Comparison of ENCODE assay signal across 11 mouse cellular contexts in genomic region chr17:23547681-23548443, GRCm38 (mm10). TPM values are rescaled to one million over a fixed set of nuclear protein-coding genes. Genes with fewer than 3 reads are reported as not detected.
DNase-seq lines count a peak whose midpoint lies in the region; ATAC-seq and TF ChIP-seq lines count a peak whose summit lies in the region.
"Had no signal": no experiment of that assay in that cellular context is flagged by ENCODE, and none has a peak within 500 bp of the region (broad histone marks: within the 10 kb centered on the region; RNA-seq: fewer than 3 reads in every experiment).

No protein-coding gene starts in this region.

- no peaks in the 10 kb centered on the region for H3K36me3 ChIP-seq in lung, embryonic 14.5 days (ENCODE audit: insufficient read depth)
- H3K36me3 ChIP-seq in embryonic facial prominence, embryonic 12.5 days: no peaks in the 10 kb centered on the region
- no peaks in the 10 kb centered on the region for H3K36me3 ChIP-seq in liver, embryonic 16.5 days (ENCODE audit: control insufficient read depth, insufficient read depth)
- H3K36me3 ChIP-seq: G1E had no signal

- H3K27ac ChIP-seq in gastrocnemius, adult 2 months: no peak overlapping the region; the same call in 1 of the 2 replicates
- no peak overlapping the region for H3K27ac ChIP-seq in lung, embryonic 14.5 days (ENCODE audit: low read depth)
- no peak overlapping the region for H3K27ac ChIP-seq in embryonic facial prominence, embryonic 12.5 days
- H3K27ac ChIP-seq in liver, embryonic 16.5 days (ENCODE audit: low read length): no peak overlapping the region

- WGBS in lung, embryonic 14.5 days: 51% methylated on average over 11 of the region's 11 CpGs
- 52% methylated on average over 11 of the region's 11 CpGs for WGBS in embryonic facial prominence, embryonic 12.5 days
- 46% methylated on average over 11 of the region's 11 CpGs for WGBS in liver, embryonic 16.5 days (ENCODE audit: insufficient replicate concordance)

- ATAC-seq in lung, embryonic 14.5 days (ENCODE audit: insufficient read depth): no peak
- ATAC-seq in embryonic facial prominence, embryonic 12.5 days (ENCODE audit: insufficient number of reproducible peaks, insufficient read depth, low FRiP score, low TSS enrichment): no peak
- ATAC-seq in liver, embryonic 16.5 days (ENCODE audit: low read depth): no peak

- peak overlapping the region; percentile 77 for H3K4me2 ChIP-seq in lung, embryonic 14.5 days
- peak overlapping the region; percentile 54; the same call in 1 of the 2 replicates for H3K4me2 ChIP-seq in embryonic facial prominence, embryonic 12.5 days (replicated peaks)
- H3K4me2 ChIP-seq in liver, embryonic 16.5 days (ENCODE audit: low read depth, low read length): peak overlapping the region; percentile 89

- no peak for TF ChIP-seq CTCF in gastrocnemius, adult 2 months (IDR thresholded peaks at IDR 0.05)
- TF ChIP-seq CTCF in lung, embryonic 14.5 days (IDR thresholded peaks at IDR 0.05; ENCODE audit: low read depth): no peak

- no peaks in the 10 kb centered on the region for H3K9me3 ChIP-seq in lung, embryonic 14.5 days (ENCODE audit: low read depth, low read length)
- no peaks in the 10 kb centered on the region for H3K9me3 ChIP-seq in embryonic facial prominence, embryonic 12.5 days
- H3K9me3 ChIP-seq in liver, embryonic 16.5 days (replicated peaks; ENCODE audit: control insufficient read depth, low read length): no peaks in the 10 kb centered on the region
- H3K9me3 ChIP-seq: G1E had no signal

- 0 out of 2 replicates have a peak, but pooled peaks cover 3% of the 10 kb centered on the region for H3K4me1 ChIP-seq in lung, embryonic 14.5 days (ENCODE audit: insufficient read depth)
- H3K4me1 ChIP-seq in embryonic facial prominence, embryonic 12.5 days: peaks cover 19% of the 10 kb centered on the region; the same call in 1 of the 2 replicates
- H3K4me1 ChIP-seq in liver, embryonic 16.5 days (ENCODE audit: control insufficient read depth, low read depth, low read length): peaks cover 32% of the 10 kb centered on the region

- H3K9ac ChIP-seq in lung, embryonic 14.5 days: no peak overlapping the region
- H3K9ac ChIP-seq in embryonic facial prominence, embryonic 12.5 days: no peak overlapping the region
- H3K9ac ChIP-seq in liver, embryonic 16.5 days (ENCODE audit: low read depth, low read length): no peak overlapping the region

- no peaks in the 10 kb centered on the region for H3K27me3 ChIP-seq in lung, embryonic 14.5 days (ENCODE audit: insufficient read depth, low read length)
- H3K27me3 ChIP-seq in embryonic facial prominence, embryonic 12.5 days: no peaks in the 10 kb centered on the region
- H3K27me3 ChIP-seq in liver, embryonic 16.5 days (ENCODE audit: control insufficient read depth, insufficient read depth, low read depth, low read length): no peaks in the 10 kb centered on the region

- intact Hi-C loops in gastrocnemius, adult 2 months (cut with DNase I): no loop called here
- intact Hi-C loops in gastrocnemius, postnatal 14 days (cut with DNase I; ENCODE audit: low total_unique reads): no loop called here

- DNase-seq in gastrocnemius, adult 2 months: no peak
- no peak for DNase-seq in gastrocnemius, postnatal 14 days
- DNase-seq in lung, embryonic 14.5 days: no peak
- no peak for DNase-seq in lung, adult 18-20 months
- DNase-seq in yolk sac, embryonic 10.5 days (ENCODE audit: low spot score): no peak
- no peak for DNase-seq in spleen, adult 18-20 months

- H3K4me3 ChIP-seq in gastrocnemius, adult 2 months: peak overlapping the region; percentile 84
- H3K4me3 ChIP-seq in lung, embryonic 14.5 days (ENCODE audit: low read depth, low read length): peak overlapping the region; percentile 69; the same call in 1 of the 2 replicates
- H3K4me3 ChIP-seq in embryonic facial prominence, embryonic 12.5 days: 0 out of 2 replicates have a peak overlapping the region, but pooled peaks have one; percentile 64
- peak overlapping the region; percentile 82 for H3K4me3 ChIP-seq in liver, embryonic 16.5 days (ENCODE audit: low read depth, low read length)

RNA-seq across cellular contexts. Expression of gene Zfp213, which starts 16.2 kb away (rescaled TPM):
- 1 to 10 TPM; 2.0 to 3.3 TPM for total RNA-seq in gastrocnemius, adult 2 months (2021)
- 1 to 10 TPM; 2.2 to 2.6 TPM for total RNA-seq in gastrocnemius, postnatal 14 days (2021)
- polyA plus RNA-seq in lung, embryonic 14.5 days (2014; fragmentation: Nextera tagmentation; extraction: Ambion mirVana): 21.8 and 24.7 TPM in 2 replicates
- polyA plus RNA-seq in embryonic facial prominence, embryonic 12.5 days (2016; fragmentation: Nextera tagmentation; extraction: Ambion mirVana): 24.3 and 26.8 TPM in 2 replicates
- 4.8 and 5.3 TPM in 2 replicates for polyA plus RNA-seq in liver, embryonic 16.5 days (2015; fragmentation: Nextera tagmentation; extraction: Ambion mirVana)

RNA-seq across cellular contexts. Expression of gene Zfp13, which starts 51.4 kb away (rescaled TPM):
- total RNA-seq in gastrocnemius, adult 2 months (2021): 1 to 10 TPM; 1.5 to 2.1 TPM
- 1 to 10 TPM; 4.9 TPM for total RNA-seq in gastrocnemius, postnatal 14 days (2021)
- polyA plus RNA-seq in lung, embryonic 14.5 days (2014; fragmentation: Nextera tagmentation; extraction: Ambion mirVana): 12.3 and 15.6 TPM in 2 replicates
- polyA plus RNA-seq in embryonic facial prominence, embryonic 12.5 days (2016; fragmentation: Nextera tagmentation; extraction: Ambion mirVana): 23.8 and 24.1 TPM in 2 replicates
- polyA plus RNA-seq in liver, embryonic 16.5 days (2015; fragmentation: Nextera tagmentation; extraction: Ambion mirVana): 1.3 and 1.6 TPM in 2 replicates
- total RNA-seq: G1E had no signal

RNA-seq across cellular contexts. Expression of gene Zscan10, which starts 52.8 kb away (rescaled TPM):
- total RNA-seq in gastrocnemius, adult 2 months (2021): not detected
- not detected for total RNA-seq in gastrocnemius, postnatal 14 days (2021)
- polyA plus RNA-seq in lung, embryonic 14.5 days (2014; fragmentation: Nextera tagmentation; extraction: Ambion mirVana): 0.53 and 0.74 TPM in 2 replicates
- 0.20 and 0.67 TPM in 2 replicates for polyA plus RNA-seq in embryonic facial prominence, embryonic 12.5 days (2016; fragmentation: Nextera tagmentation; extraction: Ambion mirVana)
- not detected in 2 replicates for polyA plus RNA-seq in liver, embryonic 16.5 days (2015; fragmentation: Nextera tagmentation; extraction: Ambion mirVana)
- total RNA-seq: liver, adult 2 months had no signal
- polyA plus RNA-seq: gonadal fat pad, adult 2 months; liver, adult 2 months had no signal
